In the genomic region with DNA sequence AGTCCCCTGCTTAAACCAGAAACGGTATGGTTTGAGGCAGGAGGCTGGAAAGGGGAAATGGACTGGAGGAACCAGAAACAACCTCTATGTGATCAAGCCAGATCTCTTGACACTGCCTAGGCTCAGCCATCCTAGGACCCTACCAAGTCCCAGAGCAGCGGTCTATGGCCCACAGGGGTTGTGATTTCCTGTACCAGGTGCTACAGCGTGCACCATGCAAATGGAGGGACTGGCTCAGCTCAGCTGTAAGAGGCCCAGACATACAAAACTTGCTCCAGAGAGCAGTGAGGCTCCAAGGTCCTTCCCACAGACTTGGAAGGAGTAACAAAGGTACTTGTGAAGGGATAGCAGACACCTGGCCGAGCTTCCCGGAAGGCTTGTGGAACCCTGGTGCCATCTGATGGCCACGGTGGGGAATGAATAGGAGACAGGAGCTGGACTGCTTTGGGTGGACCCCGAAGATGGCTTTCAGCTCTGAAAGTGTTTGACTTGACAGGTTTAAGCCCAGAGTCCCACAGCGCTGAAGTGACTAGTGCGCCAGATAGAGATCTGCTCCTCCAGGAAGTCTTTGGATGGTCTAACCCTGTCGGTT, we compare ENCODE assay signal across 8 mouse cellular contexts.
A peak's percentile ranks its signal among the peaks of the same experiment; 100 is the strongest.
DNase-seq lines count a peak whose midpoint lies in the region; ATAC-seq and TF ChIP-seq lines count a peak whose summit lies in the region.

No protein-coding gene starts in this region.

- no peak for ATAC-seq in cerebellum, adult (ENCODE audit: insufficient number of reproducible peaks, low FRiP score, low TSS enrichment)
- ATAC-seq in forebrain, embryonic 14.5 days: peak; percentile 85
- ATAC-seq in kidney, postnatal 0 days (replicated peaks; ENCODE audit: low FRiP score, low read depth): no peak
- no peak for ATAC-seq in liver, postnatal 0 days
- no peak for ATAC-seq in inflammation-experienced regulatory T-cells, adult 6 months

- no peak overlapping the region for H3K27ac ChIP-seq in cerebellum, adult 2 months (ENCODE audit: insufficient read depth, low read length)
- no peak overlapping the region for H3K27ac ChIP-seq in forebrain, embryonic 14.5 days (ENCODE audit: low read depth, low read length)
- no peak overlapping the region for H3K27ac ChIP-seq in kidney, postnatal 0 days
- no peak overlapping the region for H3K27ac ChIP-seq in liver, postnatal 0 days (ENCODE audit: low read depth)

- no peaks in the 10 kb centered on the region for H3K4me1 ChIP-seq in cerebellum, adult 2 months (ENCODE audit: control insufficient read depth, insufficient read depth, low read length)
- H3K4me1 ChIP-seq in forebrain, embryonic 14.5 days (ENCODE audit: control insufficient read depth, insufficient read depth, low read length): no peaks in the 10 kb centered on the region
- H3K4me1 ChIP-seq in kidney, postnatal 0 days (replicated peaks; ENCODE audit: insufficient read depth, low read length): no peaks in the 10 kb centered on the region
- no peaks in the 10 kb centered on the region for H3K4me1 ChIP-seq in liver, postnatal 0 days (ENCODE audit: insufficient read depth)

- 51% methylated on average over 10 of the region's 10 CpGs for WGBS in cerebellum, adult 2 months
- 53% methylated on average over 10 of the region's 10 CpGs for WGBS in forebrain, embryonic 14.5 days
- WGBS in kidney, postnatal 0 days: 51% methylated on average over 10 of the region's 10 CpGs
- 41% methylated on average over 10 of the region's 10 CpGs for WGBS in liver, postnatal 0 days (ENCODE audit: insufficient replicate concordance)

- TF ChIP-seq POLR2A in cerebellum, adult 2 months (IDR thresholded peaks at IDR 0.05; ENCODE audit: borderline replicate concordance, insufficient read depth, low read length): no peak

- no peaks in the 10 kb centered on the region for H3K36me3 ChIP-seq in forebrain, embryonic 14.5 days (ENCODE audit: control insufficient read depth, insufficient read depth, low read length)
- no peaks in the 10 kb centered on the region for H3K36me3 ChIP-seq in kidney, postnatal 0 days (ENCODE audit: insufficient read depth, low read length)
- H3K36me3 ChIP-seq in liver, postnatal 0 days (replicated peaks; ENCODE audit: insufficient read depth, low read length): no peaks in the 10 kb centered on the region

- no peak overlapping the region for H3K9ac ChIP-seq in forebrain, embryonic 14.5 days (ENCODE audit: low read length)
- H3K9ac ChIP-seq in kidney, postnatal 0 days (ENCODE audit: low read depth, low read length): no peak overlapping the region
- no peak overlapping the region for H3K9ac ChIP-seq in liver, postnatal 0 days (replicated peaks)

- DNase-seq in cerebellum, adult 2 months: peak; percentile 9 to 17
- DNase-seq in adrenal gland, adult 18-20 months (ENCODE audit: low spot score in 2 of 2): peak; percentile 22 to 35
- peak; percentile 74 for DNase-seq in forebrain, embryonic 14.5 days (ENCODE audit: low spot score)
- DNase-seq in kidney, postnatal 0 days (ENCODE audit: low spot score): peak; percentile 75
- peak; percentile 18 for DNase-seq in liver, postnatal 0 days
- peak; percentile 20 for DNase-seq in retina, postnatal 7 days (ENCODE audit: low read depth, low spot score)

- no peak overlapping the region for H3K4me3 ChIP-seq in cerebellum, adult 2 months (replicated peaks; ENCODE audit: insufficient read depth, low read depth, low read length)
- no peak overlapping the region for H3K4me3 ChIP-seq in forebrain, embryonic 14.5 days (ENCODE audit: low read depth, low read length)
- no peak overlapping the region for H3K4me3 ChIP-seq in kidney, postnatal 0 days (replicated peaks; ENCODE audit: low read depth, low read length)
- H3K4me3 ChIP-seq in liver, postnatal 0 days (ENCODE audit: low read depth, low read length): no peak overlapping the region

- no peak overlapping the region for H3K4me2 ChIP-seq in forebrain, embryonic 14.5 days (ENCODE audit: low read length)
- H3K4me2 ChIP-seq in kidney, postnatal 0 days (ENCODE audit: low read length): no peak overlapping the region
- H3K4me2 ChIP-seq in liver, postnatal 0 days (ENCODE audit: low read depth, low read length): no peak overlapping the region

- TF ChIP-seq CTCF in cerebellum, adult 2 months (IDR thresholded peaks at IDR 0.05; ENCODE audit: borderline replicate concordance, insufficient read depth, low read depth, low read length): peak; percentile 56; the same call in 1 of the 2 replicates
- TF ChIP-seq CTCF in kidney, postnatal 0 days (IDR thresholded peaks at IDR 0.05; ENCODE audit: low read depth): peak; percentile 81
- peak; percentile 55 for TF ChIP-seq CTCF in liver, postnatal 0 days (IDR thresholded peaks at IDR 0.05; ENCODE audit: low read depth)

- H3K9me3 ChIP-seq in forebrain, embryonic 14.5 days (replicated peaks; ENCODE audit: control insufficient read depth, low read length): no peaks in the 10 kb centered on the region
- H3K9me3 ChIP-seq in kidney, postnatal 0 days (replicated peaks; ENCODE audit: low read length): no peaks in the 10 kb centered on the region
- H3K9me3 ChIP-seq in liver, postnatal 0 days (ENCODE audit: low read length): no peaks in the 10 kb centered on the region

- TF ChIP-seq EP300 in liver, postnatal 0 days (IDR thresholded peaks at IDR 0.05; ENCODE audit: low read depth): no peak

- H3K27me3 ChIP-seq in cerebellum, adult 2 months (ENCODE audit: control insufficient read depth, insufficient read depth, low read length): no peaks in the 10 kb centered on the region
- H3K27me3 ChIP-seq in forebrain, embryonic 14.5 days (replicated peaks; ENCODE audit: control insufficient read depth, insufficient read depth, low read length): no peaks in the 10 kb centered on the region
- no peaks in the 10 kb centered on the region for H3K27me3 ChIP-seq in kidney, postnatal 0 days (ENCODE audit: insufficient read depth, low read length)
- H3K27me3 ChIP-seq in liver, postnatal 0 days (ENCODE audit: insufficient read depth, low read length): no peaks in the 10 kb centered on the region

Comparison
In these comparisons a context has a peak if more than half of its experiments do, and no peak if none do; other contexts are left out.
1. DNase-seq: peak in every context shown above with its lines; median percentile 75 in kidney, postnatal 0 days; 74 in forebrain, embryonic 14.5 days; 28 in adrenal gland, adult 18-20 months; 20 in retina, postnatal 7 days; 18 in liver, postnatal 0 days; 13 in cerebellum, adult 2 months.